Mouse (Mus musculus): ENCODE results near the gene S1pr3. TPM values are rescaled to one million over a fixed set of nuclear protein-coding genes. Genes with fewer than 3 reads are reported as not detected.

Gene S1pr3
- polyA plus RNA-seq, 1 experiment from 2014 or later = 114 TPM

- H3K27ac ChIP-seq (replicated peaks) = no peak overlapping the region
- 22% methylated on average over 4 of the region's 4 CpGs for WGBS
- ATAC-seq (ENCODE audit: insufficient number of reproducible peaks, low FRiP score, low TSS enrichment, low read depth) = no peak
Observed at GRCm38 (mm10) chr13:51456190-51456878, 47.9 kb downstream of the S1pr3 start.

GRCm38 (mm10) chr13:51464294-51464693, 55.9 kb downstream of the S1pr3 start:
- Histone ChIP-seq H3K9me3 (replicated peaks) (no peaks in the 10 kb centered on the region), H3K4me2 (replicated peaks) (no peak overlapping the region), H3K27ac (replicated peaks) (no peak overlapping the region), H3K4me1 (no peaks in the 10 kb centered on the region), H3K9ac (no peak overlapping the region), H3K27me3 (no peaks in the 10 kb centered on the region), H3K36me3 (no peaks in the 10 kb centered on the region), H3K4me3 (replicated peaks) (no peak overlapping the region)
- no peak for ATAC-seq (ENCODE audit: insufficient number of reproducible peaks, low FRiP score, low TSS enrichment, low read depth)
- 46% methylated on average over 4 of the region's 4 CpGs for WGBS

More at GRCm38 (mm10) chr13:51456190-51456878, 47.9 kb downstream of the S1pr3 start:
- H3K9me3 ChIP-seq (replicated peaks) = no peaks in the 10 kb centered on the region
- H3K4me2 ChIP-seq (replicated peaks) = no peak overlapping the region
- no peaks in the 10 kb centered on the region for H3K27me3 ChIP-seq
- H3K4me1 ChIP-seq = no peaks in the 10 kb centered on the region
- no peak overlapping the region for H3K9ac ChIP-seq
- no peak overlapping the region for H3K4me3 ChIP-seq (replicated peaks)
- H3K36me3 ChIP-seq = no peaks in the 10 kb centered on the region

- no peaks in the 10 kb centered on the region for H3K27me3 ChIP-seq
- H3K4me2 ChIP-seq (replicated peaks) = no peak overlapping the region
- no peak overlapping the region for H3K27ac ChIP-seq (replicated peaks)
- no peak for ATAC-seq (ENCODE audit: insufficient number of reproducible peaks, low FRiP score, low TSS enrichment, low read depth)
- H3K9me3 ChIP-seq (replicated peaks) = no peaks in the 10 kb centered on the region
- no peaks in the 10 kb centered on the region for H3K4me1 ChIP-seq
- no peak overlapping the region for H3K4me3 ChIP-seq (replicated peaks)
- H3K9ac ChIP-seq = no peak overlapping the region
- no peaks in the 10 kb centered on the region for H3K36me3 ChIP-seq
- 41% methylated on average over 14 of the region's 14 CpGs for WGBS
Observed at GRCm38 (mm10) chr13:51466117-51466841, 57.8 kb downstream of the S1pr3 start.

- Histone ChIP-seq H3K9ac (no peak overlapping the region), H3K27ac (replicated peaks) (no peak overlapping the region), H3K27me3 (no peaks in the 10 kb centered on the region), H3K4me1 (no peaks in the 10 kb centered on the region), H3K36me3 (no peaks in the 10 kb centered on the region), H3K9me3 (replicated peaks) (no peaks in the 10 kb centered on the region), H3K4me3 (replicated peaks) (no peak overlapping the region), H3K4me2 (replicated peaks) (no peak overlapping the region)
- ATAC-seq (ENCODE audit: insufficient number of reproducible peaks, low FRiP score, low TSS enrichment, low read depth) = no peak
- 59% methylated on average over 17 of the region's 17 CpGs for WGBS
Observed at GRCm38 (mm10) chr13:51468697-51469250, 60.3 kb downstream of the S1pr3 start.

Other genes starting within 250 kb of the S1pr3 start
- gene Nxnl2, start 237.6 kb upstream of the S1pr3 start, polyA plus RNA-seq (2015; fragmentation: Nextera tagmentation; extraction: Ambion mirVana) = 3.1 and 4.4 TPM in 2 replicates
- gene Shc3, start 160.8 kb downstream of the S1pr3 start, polyA plus RNA-seq (2015; fragmentation: Nextera tagmentation; extraction: Ambion mirVana) = 1.1 and 1.4 TPM in 2 replicates
- 228 and 250 TPM in 2 replicates for gene Cks2, start 236.6 kb downstream of the S1pr3 start, polyA plus RNA-seq (2015; fragmentation: Nextera tagmentation; extraction: Ambion mirVana)
- 31.6 and 35.1 TPM in 2 replicates for gene Secisbp2, start 243.1 kb downstream of the S1pr3 start, polyA plus RNA-seq (2015; fragmentation: Nextera tagmentation; extraction: Ambion mirVana)